Mouse (Mus musculus) gastrocnemius, postnatal 4 days (tissue): ENCODE results near the gene Pzp. TPM values are rescaled to one million over a fixed set of nuclear protein-coding genes. Genes with fewer than 3 reads are reported as not detected.

ENCODE experiments used
- DNase-seq, 2 experiments: peaks; one replicate each; pipeline ENCODE4 v3.0.0; 2021 to 2022; ENCODE audit warnings: low spot score in 2 of 2, mixed read lengths in 2 of 2
- long read RNA-seq, 2 experiments: library from polyadenylated mRNA; stranded (forward); transcript quantifications; one replicate each; pipeline ENCODE4 v2.0.0; 2021
- total RNA-seq, 2 experiments: library from RNA; stranded (reverse); gene quantifications; 2 replicates each; pipeline ENCODE4 v1.2.3; 2021

The Pzp gene
- total RNA-seq = 1 to 10 TPM in 1 of 2 experiments, under 1 TPM in 1; 0.69 to 6.6 TPM
- long read RNA-seq, experiment 1 = 0 reads
- long read RNA-seq, experiment 2, partial matches to known transcripts = 1 of 1 reads
- long read RNA-seq, experiment 2, other reads (novel, unspliced or antisense) = 0 of 1 reads

DNA sequence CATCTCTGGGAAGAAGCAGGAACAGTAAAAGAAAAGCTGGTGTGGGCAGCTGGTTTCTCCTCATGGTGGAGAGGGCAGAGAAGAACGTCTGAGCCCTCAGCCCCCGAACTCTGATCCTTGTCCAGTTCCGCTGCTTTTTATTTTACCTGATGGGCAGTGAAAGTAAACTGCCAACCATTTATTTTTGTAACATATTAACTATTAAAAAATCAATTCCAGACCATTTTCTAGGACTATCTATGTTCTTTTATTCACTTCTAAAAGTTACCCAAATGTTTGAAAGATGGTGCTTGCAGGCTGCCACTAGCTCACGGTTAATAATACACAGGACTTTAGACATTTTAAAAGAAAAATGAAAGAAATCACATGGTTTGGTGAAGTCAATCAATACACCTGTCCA lies at the start of gene Pzp:
Pzp (minus strand) TSS at position 120 of the 400 bp plus-strand sequence.
- no peak for DNase-seq

DNA sequence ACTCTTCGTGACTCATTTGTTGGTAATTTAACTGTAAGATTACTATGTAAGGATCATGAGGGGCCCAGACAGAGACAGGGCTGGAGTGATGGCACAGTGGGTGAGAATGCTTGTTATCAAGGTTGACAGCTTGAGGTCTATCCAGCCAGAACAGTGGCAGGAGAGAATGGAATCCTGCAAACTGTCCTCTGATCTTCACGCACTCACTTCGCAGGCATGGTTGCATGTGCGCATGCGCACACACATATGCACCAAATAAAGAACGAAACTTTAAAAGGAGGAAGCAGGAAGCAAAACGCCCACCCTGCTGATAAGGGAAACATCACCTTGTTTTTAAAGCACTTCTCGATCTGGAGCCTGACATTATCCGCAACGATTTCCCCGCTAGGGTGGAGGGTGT lies 40.1 kb upstream of the Pzp start:
- DNase-seq = no peak

DNA sequence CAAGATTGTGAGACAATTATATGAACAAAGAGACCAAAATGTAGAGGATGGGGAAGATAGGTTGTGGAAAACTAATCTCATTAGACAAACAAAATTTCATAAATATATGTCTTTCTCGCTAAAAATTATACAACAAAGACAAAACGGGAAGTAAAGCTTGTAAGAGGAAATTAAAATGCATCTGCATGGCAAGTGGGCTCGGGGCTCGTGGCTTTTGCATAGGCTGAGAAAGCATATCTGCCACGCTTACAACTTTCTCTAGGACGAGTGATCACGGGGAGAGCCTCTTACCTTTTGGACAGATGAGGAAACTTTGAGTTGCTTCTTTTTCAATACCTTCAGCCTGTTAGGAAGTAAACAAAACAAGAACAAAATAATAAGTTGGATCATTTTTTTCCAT lies 27.5 kb upstream of the Pzp start:
- DNase-seq = no peak

DNA sequence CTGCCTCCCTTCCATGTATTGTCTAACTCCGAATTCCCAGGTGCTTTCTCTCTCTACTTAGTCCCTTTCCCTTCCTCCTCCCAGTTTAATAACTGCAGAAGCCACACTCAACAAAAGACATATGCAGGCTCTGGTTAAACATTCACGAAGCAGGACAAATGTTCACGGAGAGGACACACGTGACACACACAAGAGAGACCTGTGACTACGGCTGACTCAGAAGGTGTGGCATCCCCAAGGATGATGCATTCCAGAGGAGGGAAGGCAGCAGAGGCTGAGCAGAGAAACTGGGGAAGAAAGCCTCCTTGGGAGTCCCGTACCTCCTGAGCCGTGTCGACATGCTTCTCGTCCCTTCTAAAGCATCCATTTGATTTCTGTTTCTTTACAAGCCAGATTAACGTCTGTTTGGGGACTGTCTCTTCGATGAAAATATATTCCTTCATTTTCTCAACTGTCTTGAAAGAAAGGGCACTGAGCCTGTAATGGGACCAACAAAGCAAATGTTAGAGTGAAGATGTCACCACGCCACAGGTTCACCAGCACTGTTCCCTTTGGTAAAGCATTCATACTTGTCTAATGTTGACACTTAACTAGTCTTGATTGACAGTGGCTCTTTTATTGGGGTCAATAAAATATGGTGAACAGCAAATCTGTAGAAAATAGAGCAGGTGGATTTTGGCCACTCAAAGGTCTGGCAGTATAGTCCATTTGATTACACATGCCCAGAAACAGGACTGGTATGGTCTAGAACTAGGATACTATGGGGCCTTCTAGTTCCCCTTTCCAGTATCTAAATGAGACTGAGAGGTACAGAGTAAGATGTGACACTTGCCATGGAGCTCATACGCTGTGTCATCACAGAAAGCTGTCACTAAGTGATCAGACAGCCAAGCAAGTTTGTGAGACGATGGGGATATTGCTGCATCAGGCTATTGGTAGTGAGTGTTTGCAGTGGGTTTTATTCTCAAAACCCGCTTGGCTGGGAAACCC lies 23.2 kb upstream of the Pzp start:
- no peak for DNase-seq

DNA sequence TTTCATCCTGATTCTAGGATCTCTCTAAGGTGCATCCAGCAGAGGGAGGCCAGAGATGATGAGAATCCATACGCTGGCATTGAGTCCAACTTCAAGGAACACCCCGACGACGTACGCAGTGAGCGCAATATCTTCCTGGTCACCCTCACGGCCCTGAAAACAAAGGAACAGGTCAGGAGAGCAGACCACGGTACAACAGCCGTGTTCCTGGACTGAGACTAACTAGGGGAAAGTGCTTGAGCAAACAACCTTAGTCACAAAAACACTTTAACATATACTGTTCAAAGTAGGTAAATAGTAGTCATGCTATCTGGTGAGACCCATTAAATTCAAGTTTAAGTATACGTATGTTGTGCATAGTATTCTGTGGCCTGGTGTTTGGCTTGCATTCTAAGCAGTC lies 22.0 kb upstream of the Pzp start:
- no peak for DNase-seq

DNA sequence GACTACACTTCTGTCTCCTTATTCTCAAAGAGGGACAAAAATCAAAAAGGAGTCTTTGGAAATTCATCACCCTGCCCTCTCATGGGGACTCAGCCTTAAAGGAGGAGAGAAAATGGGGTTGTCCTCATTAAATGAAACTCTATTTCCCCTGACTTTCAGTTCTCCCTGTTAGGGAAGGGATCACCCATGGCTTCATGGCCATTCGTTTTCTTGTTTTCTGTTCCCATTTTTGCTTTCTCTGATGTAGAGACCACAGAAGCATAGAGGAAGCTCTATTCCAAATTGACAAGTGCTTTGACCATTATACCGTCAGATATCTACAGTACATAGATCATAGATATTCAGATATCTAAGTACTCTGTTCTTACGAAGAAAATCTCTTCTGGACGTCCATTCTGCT lies 18.9 kb upstream of the Pzp start:
- no peak for DNase-seq

DNA sequence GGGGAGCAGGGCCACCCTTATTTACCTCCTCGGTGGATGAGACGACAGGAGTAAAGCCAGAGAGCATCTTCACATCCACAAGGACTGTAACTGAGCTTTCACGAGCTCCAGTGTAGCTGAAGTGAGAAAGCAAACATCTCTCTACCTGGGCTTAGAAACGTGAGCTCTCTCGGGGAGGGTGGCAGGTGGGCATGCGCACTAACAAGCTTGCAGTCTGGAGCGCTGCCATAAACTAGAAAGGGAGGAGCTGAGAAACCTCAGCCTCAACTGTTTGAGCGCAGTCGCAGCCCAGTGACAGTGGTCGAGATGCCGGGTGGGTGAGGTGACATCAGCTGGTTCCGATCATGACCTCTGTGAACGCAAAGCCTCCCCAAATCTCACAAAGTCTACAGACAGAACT lies 16.7 kb upstream of the Pzp start:
- no peak for DNase-seq

DNA sequence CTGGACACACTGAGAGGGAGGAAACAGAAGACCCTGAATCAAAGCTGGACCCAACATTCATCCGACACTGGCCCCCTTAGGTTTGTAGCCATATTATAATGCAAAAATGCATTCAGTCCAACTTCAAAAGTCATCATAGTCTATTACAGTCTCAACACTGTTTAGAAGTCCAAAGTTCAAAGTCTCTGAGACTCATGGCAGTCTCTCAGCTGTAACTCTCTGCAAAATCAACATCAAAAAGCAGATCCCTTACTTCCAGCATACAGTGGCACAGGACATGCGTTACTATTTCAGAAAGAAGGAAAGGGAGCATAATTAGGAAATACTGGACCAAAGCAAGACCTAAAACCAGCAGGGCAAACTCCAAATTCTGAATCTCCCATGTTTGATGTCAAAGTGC lies 8.7 kb upstream of the Pzp start:
- no peak for DNase-seq

DNA sequence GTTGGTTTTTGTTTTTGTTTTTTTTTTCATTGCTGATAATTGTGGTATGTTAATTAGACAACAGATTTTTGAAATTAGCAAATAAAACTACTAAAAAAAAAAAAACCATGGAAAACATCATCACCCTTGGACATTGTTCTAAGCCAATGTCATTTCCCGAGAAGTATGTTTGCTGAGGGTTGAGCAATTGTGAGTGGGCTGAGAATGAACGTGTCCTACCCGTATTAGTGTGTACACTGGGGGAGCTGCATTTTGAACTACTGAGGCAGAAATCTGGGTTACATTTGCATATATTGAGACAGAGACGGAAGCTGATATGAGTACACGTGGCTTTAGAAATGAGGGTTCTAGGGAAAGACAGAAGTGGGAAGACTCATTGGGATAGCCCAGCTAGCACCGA lies 6.8 kb upstream of the Pzp start:
- DNase-seq = no peak

DNA sequence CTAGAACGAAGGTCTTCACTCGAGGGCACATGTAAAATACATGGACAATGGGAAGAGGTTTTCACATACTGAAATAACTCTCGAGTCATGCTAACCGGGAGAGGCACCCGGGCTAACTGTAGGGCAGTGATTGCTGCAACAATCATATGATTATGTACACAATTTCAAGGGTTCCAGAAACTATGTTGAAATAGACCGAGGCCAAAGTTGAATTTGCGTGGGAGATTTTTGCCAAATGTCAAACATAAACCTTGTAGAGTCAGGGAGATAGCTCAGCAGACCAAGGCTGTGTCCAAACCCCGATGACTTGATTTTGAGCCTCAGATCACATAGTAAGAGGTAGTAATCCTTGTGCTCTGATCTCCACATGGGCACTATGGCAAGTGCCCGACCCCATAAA lies 6.2 kb upstream of the Pzp start:
- no peak for DNase-seq

DNA sequence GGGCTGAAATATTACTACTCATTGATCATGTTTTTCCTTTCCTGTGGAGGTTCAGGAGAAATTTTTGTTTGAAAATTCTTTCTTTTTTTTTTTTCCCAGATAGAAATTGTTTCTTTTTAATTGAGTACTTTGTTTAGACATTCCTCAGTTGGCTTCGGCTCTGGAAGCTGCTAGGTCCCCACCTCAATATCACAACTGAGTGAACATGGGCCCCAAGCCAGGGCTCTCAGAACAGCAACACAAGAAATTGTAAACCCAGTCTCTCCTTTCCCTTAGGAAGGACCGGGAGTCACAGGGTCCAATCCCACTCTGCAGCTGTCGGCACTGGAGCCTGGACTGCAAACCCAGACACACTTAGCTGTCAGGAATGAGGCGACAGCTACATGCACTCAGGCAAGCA lies 2.0 kb upstream of the Pzp start:
- no peak for DNase-seq

DNA sequence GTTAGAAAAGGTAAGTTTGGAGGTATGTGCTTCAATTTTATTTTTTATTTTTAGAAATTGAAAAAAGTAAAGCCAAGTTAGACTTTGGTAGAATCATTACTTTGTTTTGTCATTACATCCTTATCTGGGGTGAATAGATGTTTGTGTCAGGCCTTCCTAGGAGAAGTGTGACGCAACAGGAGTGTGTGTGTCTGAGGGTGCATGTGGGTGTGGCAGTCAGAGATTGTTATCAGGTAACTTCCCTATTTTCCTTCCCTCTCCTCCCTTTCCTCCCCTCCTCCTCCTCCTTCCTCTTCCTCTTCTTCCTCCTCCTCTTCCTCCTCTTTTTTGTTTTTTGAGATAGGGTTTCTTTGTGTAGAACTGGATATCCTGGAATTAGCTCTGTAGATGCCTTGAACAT lies 590 bp upstream of the Pzp start:
- no peak for DNase-seq

DNA sequence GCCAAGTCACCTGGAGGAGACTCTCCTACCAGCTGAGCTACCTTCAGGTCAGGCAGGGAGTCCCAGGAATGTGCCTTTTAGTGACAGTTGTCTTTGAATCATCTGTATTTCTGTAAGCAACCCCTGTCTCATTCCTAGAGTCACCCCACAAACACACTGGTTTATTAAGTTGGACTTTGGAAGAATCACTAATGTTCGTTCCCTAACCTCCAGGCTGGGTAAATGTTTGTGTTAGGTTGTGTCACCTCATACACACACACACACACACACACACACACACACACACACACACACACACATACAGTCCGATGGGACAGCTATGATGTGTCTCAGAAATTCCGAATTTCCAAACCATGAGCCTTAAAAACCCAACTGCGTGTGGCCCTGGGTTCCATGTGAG lies 719 bp downstream of the Pzp start:
- no peak for DNase-seq

DNA sequence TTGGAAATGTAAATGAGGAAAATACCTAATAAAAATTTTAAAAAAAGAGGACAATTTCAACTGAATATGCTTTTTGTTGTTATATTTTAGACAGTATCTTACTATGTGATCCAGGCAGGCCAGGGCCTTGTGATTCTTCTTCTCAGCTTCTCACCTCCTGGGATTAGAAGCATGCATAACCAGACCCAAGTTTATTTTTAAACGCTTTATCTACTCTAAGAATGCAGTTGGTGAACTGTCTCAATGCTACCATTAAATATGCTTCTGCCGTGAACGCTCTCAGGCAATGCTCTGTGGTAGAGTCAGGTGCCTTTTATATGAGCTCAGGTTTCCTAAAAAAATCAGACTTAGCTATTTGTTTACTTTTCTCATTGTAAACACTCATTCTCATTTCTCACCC lies 3.2 kb downstream of the Pzp start:
- DNase-seq = no peak

DNA sequence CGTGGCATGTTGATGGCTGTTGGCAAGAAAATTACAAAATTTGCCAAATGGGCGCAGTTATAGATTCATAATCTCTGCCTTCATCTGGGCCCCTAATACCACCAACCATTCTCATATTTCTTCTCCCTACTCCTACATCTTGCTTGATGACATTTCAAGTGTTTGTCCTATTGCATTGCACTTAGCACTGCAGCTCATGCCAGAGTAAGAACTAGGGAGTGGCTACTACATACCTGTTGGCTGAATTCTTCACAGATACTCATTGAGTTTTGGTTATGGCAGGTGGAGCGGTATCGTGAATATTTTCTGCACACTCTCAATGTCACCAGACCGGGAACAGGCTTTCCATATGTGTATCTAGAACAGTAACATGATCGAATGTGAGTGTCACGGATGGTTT lies 7.4 kb downstream of the Pzp start:
- no peak for DNase-seq

DNA sequence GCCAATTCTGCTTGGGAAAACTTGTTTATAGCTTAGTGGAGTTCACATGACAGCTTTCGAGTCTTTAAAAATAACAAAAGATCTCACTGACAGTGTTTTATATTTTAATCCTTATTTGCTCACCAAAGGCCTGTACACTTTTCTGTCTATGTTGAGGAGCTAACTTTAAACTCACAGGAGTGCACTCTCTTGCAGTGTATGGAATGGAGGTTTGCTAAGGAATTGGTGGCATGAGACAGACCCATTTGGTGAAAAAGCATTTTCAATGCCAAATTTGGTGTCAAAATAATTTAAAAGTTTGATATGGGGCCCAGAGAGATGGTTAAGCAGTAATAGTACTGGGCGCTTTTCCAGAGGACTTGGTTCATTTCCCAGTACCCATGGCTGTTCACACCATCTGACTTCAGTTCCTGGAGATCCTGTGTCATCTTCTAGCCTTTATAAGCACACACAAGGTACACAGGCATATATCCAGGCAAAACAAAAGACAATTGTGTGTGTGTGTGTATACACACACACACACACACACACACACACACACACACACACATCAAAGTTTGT lies 20.8 kb downstream of the Pzp start:
- DNase-seq = no peak

DNA sequence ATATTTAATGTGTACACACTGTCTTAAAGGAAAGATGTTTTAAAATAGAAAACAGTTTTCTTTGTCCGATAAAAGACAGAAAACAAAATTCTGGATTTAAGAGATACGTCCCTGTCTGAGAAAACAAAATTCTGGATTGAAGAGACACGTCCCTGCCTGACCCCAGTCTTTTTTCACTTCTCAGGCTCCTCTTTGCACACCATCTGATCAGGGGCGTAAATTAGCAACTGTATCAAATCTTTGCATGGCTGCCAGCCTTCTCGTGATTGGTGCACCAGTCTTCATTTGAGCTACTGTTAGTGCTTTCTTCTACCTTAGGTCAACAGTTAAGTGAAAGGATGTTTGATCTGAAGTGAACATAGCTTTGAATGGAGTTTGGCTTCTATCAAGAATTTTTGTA lies 21.8 kb downstream of the Pzp start:
- no peak for DNase-seq

DNA sequence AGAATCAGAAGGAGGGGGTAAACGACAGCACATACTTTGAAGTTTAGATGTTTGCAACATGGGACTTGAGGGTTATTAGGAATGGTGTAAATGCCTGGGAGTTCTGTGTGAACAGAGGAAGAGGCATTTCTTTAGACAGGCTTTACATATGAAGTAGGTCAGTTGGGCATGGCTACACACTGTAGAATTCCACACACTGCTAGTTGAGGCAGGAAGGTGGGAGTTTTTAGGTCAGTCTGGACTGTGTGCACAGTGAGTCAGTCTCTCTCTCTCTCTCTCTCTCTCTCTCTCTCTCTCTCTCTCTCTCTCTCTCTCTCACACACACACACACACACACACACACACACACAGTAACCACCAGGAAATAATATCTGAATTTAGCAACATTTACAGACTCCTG lies 31.2 kb downstream of the Pzp start:
- no peak for DNase-seq

DNA sequence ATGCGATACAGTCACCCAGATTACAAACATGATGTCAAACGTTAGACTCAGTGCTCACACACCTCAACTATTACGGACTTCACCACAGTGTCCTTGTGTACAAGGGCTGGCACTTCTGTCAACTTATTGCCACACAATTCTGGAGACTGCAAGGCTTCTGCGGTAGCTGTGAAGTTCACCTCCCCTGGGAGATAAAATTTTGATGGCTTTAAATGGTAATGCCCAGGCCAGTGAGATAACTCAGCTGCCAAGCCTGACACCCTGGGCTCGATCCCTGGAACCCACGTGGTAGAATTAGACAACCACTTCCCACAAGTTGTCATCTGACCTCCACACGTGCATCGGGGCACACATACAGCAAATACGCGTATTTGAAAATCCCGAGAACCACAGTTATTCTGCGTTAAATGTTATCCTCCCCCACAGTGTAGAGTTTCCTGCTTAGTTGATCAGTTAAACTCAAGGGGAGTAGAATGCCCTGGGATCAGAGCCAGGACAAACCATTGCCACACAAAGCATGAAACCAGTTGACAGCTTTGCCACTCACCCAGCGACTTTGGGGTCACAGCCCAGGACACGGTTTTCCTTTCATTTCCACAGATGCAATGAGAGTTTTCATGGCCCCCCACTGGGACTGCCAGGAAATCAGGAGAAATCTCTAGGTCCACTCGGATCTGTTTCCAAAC lies 31.7 kb downstream of the Pzp start:
- no peak for DNase-seq

DNA sequence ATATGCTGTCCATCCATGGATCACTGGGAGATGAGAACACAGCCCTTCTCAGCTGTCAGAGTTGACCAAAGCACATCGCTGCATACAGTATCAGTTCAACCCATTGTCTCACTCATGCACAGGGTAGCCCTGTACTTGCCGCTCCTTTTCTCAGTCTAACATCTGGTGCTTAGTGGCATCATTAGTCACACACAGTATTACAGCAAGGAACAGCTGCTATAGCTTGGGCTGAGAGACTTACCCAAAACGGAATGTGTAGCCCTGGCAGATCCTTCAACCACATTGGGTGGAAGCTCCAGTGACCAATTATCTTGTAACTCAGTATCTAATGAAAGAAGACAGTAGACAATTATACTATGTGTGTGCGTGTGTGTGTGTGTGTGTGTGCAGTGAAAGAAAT lies 34.6 kb downstream of the Pzp start:
- no peak for DNase-seq

DNA sequence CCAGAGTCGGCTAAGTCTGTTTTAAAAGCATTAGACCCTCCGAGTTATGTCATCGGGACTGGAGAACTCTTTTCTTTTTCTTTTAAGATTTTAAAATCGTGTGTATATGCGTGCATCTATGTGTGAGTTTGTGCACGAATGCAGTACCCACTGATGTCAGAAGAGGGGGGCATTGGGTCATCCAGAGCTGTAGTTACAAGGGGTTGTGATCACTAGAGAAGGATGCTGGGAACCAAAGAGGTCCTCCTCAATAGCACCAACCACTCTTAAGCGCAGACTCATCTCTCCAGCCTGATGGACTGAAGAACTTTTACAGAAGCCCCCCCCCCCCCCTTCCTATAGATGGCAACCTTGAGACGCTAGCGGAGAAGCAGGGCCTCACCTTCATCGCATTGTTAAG lies 36.4 kb downstream of the Pzp start:
- no peak for DNase-seq

DNA sequence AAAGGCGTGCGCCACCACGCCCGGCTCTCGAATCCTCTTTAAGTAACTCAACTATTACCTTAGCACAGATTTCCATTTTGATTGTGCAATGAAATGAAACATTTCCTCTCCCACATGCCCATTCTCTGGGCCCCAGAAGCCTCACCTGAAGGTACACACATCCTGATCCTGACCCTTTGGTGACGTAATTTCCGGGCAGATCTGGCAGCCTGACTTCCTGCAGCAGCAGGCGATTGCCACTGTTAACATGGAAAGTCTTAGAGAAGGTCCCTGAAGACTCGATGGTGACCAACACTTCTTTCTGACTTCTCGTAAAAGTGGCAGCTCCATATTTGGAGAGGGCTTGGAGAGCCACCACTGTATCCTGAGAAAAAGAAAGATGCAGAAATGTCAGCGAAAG lies 38.8 kb downstream of the Pzp start:
- no peak for DNase-seq
